Mouse (Mus musculus): Measurements from ENCODE around the gene Ms4a2. TPM values are rescaled to one million over a fixed set of nuclear protein-coding genes. Genes with fewer than 3 reads are reported as not detected.
A peak's percentile ranks its signal among the peaks of the same experiment; 100 is the strongest.

Ms4a2 gene
- total RNA-seq (2021): under 1 TPM; 0.44 to 0.54 TPM

GRCm38 (mm10) chr19:11623551-11623950 lies at the start of gene Ms4a2:
Ms4a2 (minus strand) TSS chr19:11623719.
- intact Hi-C loops (cut with DNase I): no loop called here
- no peak for DNase-seq

- no peak for DNase-seq
- intact Hi-C loops (cut with DNase I): no loop called here
Observed at GRCm38 (mm10) chr19:11661562-11661961, 38.0 kb upstream of the Ms4a2 start.

GRCm38 (mm10) chr19:11660459-11660858 lies 36.9 kb upstream of the Ms4a2 start, which contains the start of gene Oosp2:
Oosp2 (minus strand) TSS chr19:11660559.
- intact Hi-C loops (cut with DNase I): no loop called here

GRCm38 (mm10) chr19:11659142-11659541 lies 35.6 kb upstream of the Ms4a2 start:
- no peak for DNase-seq
- intact Hi-C loops (cut with DNase I): no loop called here

More at GRCm38 (mm10) chr19:11660459-11660858, 36.9 kb upstream of the Ms4a2 start, which contains the start of gene Oosp2:
- DNase-seq: no peak

GRCm38 (mm10) chr19:11649564-11649963 lies 26.0 kb upstream of the Ms4a2 start:
- DNase-seq: no peak
- intact Hi-C loops (cut with DNase I): no loop called here

- intact Hi-C loops (cut with DNase I): no loop called here
- no peak for DNase-seq
Observed at GRCm38 (mm10) chr19:11646166-11646565, 22.6 kb upstream of the Ms4a2 start.

- no peak for DNase-seq
- intact Hi-C loops (cut with DNase I): no loop called here
Observed at GRCm38 (mm10) chr19:11640732-11641131, 17.2 kb upstream of the Ms4a2 start, which contains the start of gene Ms4a3. Ms4a3 (minus strand) TSS chr19:11640851.

GRCm38 (mm10) chr19:11639038-11639437 lies 15.5 kb upstream of the Ms4a2 start:
- intact Hi-C loops (cut with DNase I): no loop called here
- DNase-seq: no peak

- intact Hi-C loops (cut with DNase I): no loop called here
- no peak for DNase-seq
Observed at GRCm38 (mm10) chr19:11635572-11635971, 12.1 kb upstream of the Ms4a2 start.

- DNase-seq: no peak
- intact Hi-C loops (cut with DNase I): no loop called here
Observed at GRCm38 (mm10) chr19:11634330-11634729, 10.8 kb upstream of the Ms4a2 start.

GRCm38 (mm10) chr19:11633732-11634131 lies 10.2 kb upstream of the Ms4a2 start:
- intact Hi-C loops (cut with DNase I): no loop called here
- DNase-seq: no peak

- DNase-seq: no peak
- intact Hi-C loops (cut with DNase I): no loop called here
Observed at GRCm38 (mm10) chr19:11625231-11625630, 1.7 kb upstream of the Ms4a2 start.

- no peak for DNase-seq
- intact Hi-C loops (cut with DNase I): no loop called here
Observed at GRCm38 (mm10) chr19:11624800-11625199, 1.3 kb upstream of the Ms4a2 start.

- intact Hi-C loops (cut with DNase I): no loop called here
- no peak for DNase-seq
Observed at GRCm38 (mm10) chr19:11617983-11618382, 5.5 kb downstream of the Ms4a2 start.

- no peak for DNase-seq
- intact Hi-C loops (cut with DNase I): no loop called here
Observed at GRCm38 (mm10) chr19:11614805-11615204, 8.7 kb downstream of the Ms4a2 start.

- intact Hi-C loops (cut with DNase I): no loop called here
- DNase-seq: peak; percentile 49
Observed at GRCm38 (mm10) chr19:11613776-11614443, 9.6 kb downstream of the Ms4a2 start.

GRCm38 (mm10) chr19:11613084-11613483 lies 10.4 kb downstream of the Ms4a2 start:
- intact Hi-C loops (cut with DNase I): no loop called here
- no peak for DNase-seq

- intact Hi-C loops (cut with DNase I): no loop called here
- no peak for DNase-seq
Observed at GRCm38 (mm10) chr19:11612293-11612692, 11.2 kb downstream of the Ms4a2 start.

GRCm38 (mm10) chr19:11611541-11611945 lies 12.0 kb downstream of the Ms4a2 start:
- intact Hi-C loops (cut with DNase I): loop anchor here (2.0 kb wide), 1 partner anchor 157 kb away; no protein-coding TSS in a partner anchor
- peak; percentile 37 for DNase-seq

- peak; percentile 44 for DNase-seq
- intact Hi-C loops (cut with DNase I): no loop called here
Observed at GRCm38 (mm10) chr19:11608172-11608571, 15.3 kb downstream of the Ms4a2 start.

GRCm38 (mm10) chr19:11604603-11605002 lies 18.9 kb downstream of the Ms4a2 start, which contains the start of gene Ms4a6d:
Ms4a6d (minus strand) TSS chr19:11604849.
- DNase-seq: no peak
- intact Hi-C loops (cut with DNase I): loop anchor here (5.0 kb wide), 1 partner anchor 247 kb away; no protein-coding TSS in a partner anchor

- intact Hi-C loops (cut with DNase I): loop anchor here (5.0 kb wide), 1 partner anchor 245 kb away; no protein-coding TSS in a partner anchor
- DNase-seq: peak; percentile 18
Observed at GRCm38 (mm10) chr19:11602026-11602425, 21.5 kb downstream of the Ms4a2 start.
